Mouse (Mus musculus): Measurements from ENCODE around the gene Mlst8. TPM values are rescaled to one million over a fixed set of nuclear protein-coding genes. Genes with fewer than 3 reads are reported as not detected.
"Not testable (repeated sequence)": the region's sequence is repeated elsewhere in the genome, so short reads cannot be mapped to it uniquely, and the experiment has no call there.

The Mlst8 gene
- polyA plus RNA-seq, 1 experiment from 2014 or later: 20.9 TPM

DNA sequence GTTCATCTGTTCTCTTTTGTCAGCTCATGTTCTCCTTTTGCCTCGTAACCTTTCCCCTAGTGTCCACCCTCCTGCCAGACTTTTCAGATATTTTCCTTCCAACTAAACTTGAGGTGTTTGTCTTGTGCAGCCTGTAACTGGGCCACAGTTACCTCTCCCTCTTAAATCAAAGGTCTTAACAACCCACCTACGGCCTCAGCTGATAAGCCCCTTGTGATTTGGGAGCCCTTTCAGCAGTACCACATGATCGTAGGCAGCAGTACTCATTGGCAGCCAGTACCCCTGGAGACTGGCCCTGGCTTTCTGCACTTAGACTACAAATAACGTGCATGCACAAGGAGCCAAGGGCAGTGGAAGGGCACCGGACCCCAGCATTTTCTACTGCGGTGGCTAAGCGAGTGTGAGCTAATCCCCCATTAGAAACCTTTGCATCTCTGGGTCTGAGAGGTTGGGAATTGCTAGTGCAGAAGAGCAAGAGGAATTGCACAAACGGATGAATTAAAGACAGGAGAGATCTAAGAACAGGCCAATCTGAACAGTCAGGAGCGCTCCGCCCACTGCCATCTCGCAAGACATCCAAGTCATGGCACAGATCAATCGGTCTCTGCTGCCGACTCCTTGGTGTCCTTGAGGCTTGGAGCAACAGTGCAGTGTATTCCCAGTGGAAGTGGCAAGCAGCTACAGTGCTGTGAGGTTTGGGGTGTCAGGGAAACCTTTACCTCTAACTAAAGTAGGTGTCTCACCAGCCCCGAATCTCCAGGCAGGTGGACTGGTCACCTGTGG lies 49.5 kb downstream of the Mlst8 start:
- H3K4me1 ChIP-seq (ENCODE audit: control insufficient read depth, insufficient read depth, low read length): peaks cover 11% of the 10 kb centered on the region; the same call in 1 of the 2 replicates
- 70% methylated on average over 14 of the region's 14 CpGs for WGBS (ENCODE audit: insufficient replicate concordance)
- no peaks in the 10 kb centered on the region for H3K27me3 ChIP-seq (ENCODE audit: control insufficient read depth, insufficient read depth, low read length)
- H3K9me3 ChIP-seq (replicated peaks; ENCODE audit: control insufficient read depth, low read length): no peaks in the 10 kb centered on the region
- H3K27ac ChIP-seq (ENCODE audit: low read depth, low read length): peak overlapping the region; percentile 63
- ATAC-seq (replicated peaks; ENCODE audit: insufficient number of reproducible peaks, low FRiP score, low TSS enrichment): no peak
- no peak overlapping the region; the same call in 1 of the 2 replicates for H3K4me3 ChIP-seq (ENCODE audit: low read depth, low read length)
- peak overlapping the region; percentile 42 for H3K4me2 ChIP-seq
- H3K36me3 ChIP-seq (ENCODE audit: control insufficient read depth, insufficient read depth, low read length): peaks cover 12% of the 10 kb centered on the region; the same call in 1 of the 2 replicates
- H3K9ac ChIP-seq (ENCODE audit: low read depth, low read length): peak overlapping the region; percentile 56

DNA sequence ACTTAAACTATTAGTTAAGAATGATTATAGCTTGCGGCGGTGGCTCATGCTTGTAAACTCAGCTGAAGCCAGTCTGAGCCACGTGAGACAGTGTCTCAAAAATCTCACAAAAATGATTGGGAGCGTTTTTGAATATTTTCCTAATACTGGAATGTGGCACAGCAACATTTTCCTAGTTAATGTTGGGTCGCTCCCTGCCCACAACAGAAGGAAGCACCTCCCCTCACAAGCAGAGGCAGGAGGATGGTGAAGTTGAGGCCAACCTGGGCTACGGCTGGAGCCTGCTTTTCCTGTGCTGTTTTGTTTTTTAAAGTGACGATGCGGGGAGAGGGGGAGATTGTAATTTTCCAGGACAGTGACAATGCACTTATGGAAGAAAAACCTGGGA lies 51.7 kb downstream of the Mlst8 start:
- no peak for ATAC-seq (replicated peaks; ENCODE audit: insufficient number of reproducible peaks, low FRiP score, low TSS enrichment)
- Histone ChIP-seq H3K27me3 (ENCODE audit: control insufficient read depth, insufficient read depth, low read length) (no peaks in the 10 kb centered on the region), H3K4me1 (ENCODE audit: control insufficient read depth, insufficient read depth, low read length) (peaks cover 11% of the 10 kb centered on the region; the same call in 1 of the 2 replicates), H3K9me3 (replicated peaks; ENCODE audit: control insufficient read depth, low read length) (no peaks in the 10 kb centered on the region), H3K27ac (ENCODE audit: low read depth, low read length) (peak overlapping the region; percentile 97), H3K36me3 (ENCODE audit: control insufficient read depth, insufficient read depth, low read length) (peaks cover 21% of the 10 kb centered on the region), H3K4me3 (ENCODE audit: low read depth, low read length) (peak overlapping the region; percentile 87), H3K9ac (ENCODE audit: low read depth, low read length) (peak overlapping the region; percentile 95), H3K4me2 (peak overlapping the region; percentile 71)
- WGBS (ENCODE audit: insufficient replicate concordance): 5% methylated on average over 8 of the region's 8 CpGs

DNA sequence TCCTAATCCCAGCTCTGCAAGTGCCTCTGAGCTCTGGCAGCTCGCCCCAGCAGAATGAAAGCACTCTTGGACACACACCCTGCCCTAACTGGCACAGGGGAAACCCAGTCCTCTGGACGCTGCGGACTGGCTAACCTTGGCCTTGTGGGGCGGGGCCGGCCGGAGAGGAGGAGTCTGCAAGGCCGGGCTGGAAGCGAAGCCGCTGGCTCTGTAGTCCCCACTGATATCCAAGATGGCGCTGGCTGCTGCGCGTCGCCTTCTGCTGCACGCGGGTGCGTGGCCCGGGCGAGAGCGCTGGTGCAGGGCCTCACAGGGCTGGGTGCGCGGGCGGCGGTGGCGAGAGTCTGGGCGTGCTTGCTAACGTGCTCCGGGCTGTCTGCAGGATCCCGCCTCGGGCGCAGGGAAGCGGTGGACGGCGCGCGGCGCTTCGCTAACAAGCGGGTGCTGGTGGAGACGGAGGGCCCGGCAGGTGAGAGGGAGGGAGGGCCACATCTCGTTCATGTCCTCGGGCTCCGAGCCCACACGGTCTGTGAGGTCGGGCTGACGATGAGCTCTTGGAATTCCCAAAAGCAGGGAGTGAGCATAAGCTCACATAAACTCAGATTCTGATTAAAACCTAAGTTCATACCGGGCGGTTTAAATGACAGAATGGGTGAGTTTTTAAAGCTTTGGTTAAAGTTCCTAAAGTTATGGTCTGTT lies 52.3 kb downstream of the Mlst8 start, which contains the start of gene Eci1:
Eci1 (plus strand) TSS at position 171 of the 699 bp plus-strand sequence.
- Histone ChIP-seq H3K36me3 (ENCODE audit: control insufficient read depth, insufficient read depth, low read length) (peaks cover 24% of the 10 kb centered on the region), H3K4me2 (peak within 1 kb of the TSS; percentile 71), H3K27ac (ENCODE audit: low read depth, low read length) (peak within 1 kb of the TSS; percentile 97), H3K9ac (ENCODE audit: low read depth, low read length) (peak within 1 kb of the TSS; percentile 95), H3K9me3 (replicated peaks; ENCODE audit: control insufficient read depth, low read length) (no peaks in the 10 kb centered on the region), H3K4me1 (ENCODE audit: control insufficient read depth, insufficient read depth, low read length) (peaks cover 11% of the 10 kb centered on the region; the same call in 1 of the 2 replicates), H3K4me3 (ENCODE audit: low read depth, low read length) (peak within 1 kb of the TSS; percentile 87), H3K27me3 (ENCODE audit: control insufficient read depth, insufficient read depth, low read length) (no peaks in the 10 kb centered on the region)
- under 1% methylated on average over 48 of the region's 48 CpGs for WGBS (ENCODE audit: insufficient replicate concordance)
- ATAC-seq (replicated peaks; ENCODE audit: insufficient number of reproducible peaks, low FRiP score, low TSS enrichment): peak; percentile 96

DNA sequence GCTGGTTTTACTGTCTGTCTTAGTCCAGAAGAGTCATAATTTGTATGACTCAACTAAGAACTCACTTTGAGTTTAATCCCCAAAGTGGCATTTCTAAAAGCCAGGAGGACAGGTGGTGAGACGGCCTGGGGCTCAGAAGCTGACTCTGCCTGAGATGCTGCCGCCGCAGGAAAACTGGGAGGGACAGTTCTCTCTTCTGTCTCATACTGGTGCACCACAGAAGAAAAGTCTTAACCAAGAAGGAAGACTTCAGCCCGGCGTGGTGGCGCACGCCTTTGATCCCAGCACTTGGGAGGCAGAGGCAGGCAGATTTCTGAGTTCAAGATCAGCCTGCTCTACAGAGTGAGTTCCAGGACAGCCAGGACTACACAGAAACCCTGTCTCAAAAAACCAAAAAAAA lies 53.0 kb downstream of the Mlst8 start:
- Histone ChIP-seq H3K27ac (ENCODE audit: low read depth, low read length) (no peak overlapping the region), H3K9ac (ENCODE audit: low read depth, low read length) (no peak overlapping the region), H3K9me3 (replicated peaks; ENCODE audit: control insufficient read depth, low read length) (no peaks in the 10 kb centered on the region), H3K36me3 (ENCODE audit: control insufficient read depth, insufficient read depth, low read length) (peaks cover 29% of the 10 kb centered on the region), H3K27me3 (ENCODE audit: control insufficient read depth, insufficient read depth, low read length) (no peaks in the 10 kb centered on the region), H3K4me2 (peak overlapping the region; percentile 71), H3K4me3 (ENCODE audit: low read depth, low read length) (no peak overlapping the region; the same call in 1 of the 2 replicates), H3K4me1 (ENCODE audit: control insufficient read depth, insufficient read depth, low read length) (peaks cover 11% of the 10 kb centered on the region; the same call in 1 of the 2 replicates)
- ATAC-seq (replicated peaks; ENCODE audit: insufficient number of reproducible peaks, low FRiP score, low TSS enrichment): no peak
- WGBS (ENCODE audit: insufficient replicate concordance): 92% methylated on average over 7 of the region's 7 CpGs

DNA sequence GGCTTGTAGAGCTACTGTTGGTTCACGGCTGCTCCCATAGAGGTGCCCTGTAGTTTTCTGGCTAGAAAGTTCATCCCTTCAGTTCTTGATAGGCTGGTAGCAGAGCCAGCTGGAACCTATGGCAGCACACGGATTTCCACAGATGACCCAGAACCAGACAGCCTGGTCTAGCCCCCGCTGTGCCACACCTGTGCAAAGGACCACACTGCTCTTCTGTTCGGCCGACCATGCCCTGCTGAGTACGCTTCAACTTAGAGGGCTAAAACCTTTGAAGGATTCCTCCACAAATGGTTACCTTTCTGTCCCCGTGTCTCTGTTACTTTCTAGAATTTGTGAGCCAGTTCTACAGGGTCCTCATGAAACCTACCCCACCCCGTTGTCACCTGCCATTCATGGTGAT lies 53.6 kb downstream of the Mlst8 start:
- H3K4me3 ChIP-seq (ENCODE audit: low read depth, low read length); ATAC-seq (replicated peaks; ENCODE audit: insufficient number of reproducible peaks, low FRiP score, low TSS enrichment); H3K9ac ChIP-seq (ENCODE audit: low read depth, low read length); H3K9me3 ChIP-seq (replicated peaks; ENCODE audit: control insufficient read depth, low read length); H3K27me3 ChIP-seq (ENCODE audit: control insufficient read depth, insufficient read depth, low read length); H3K4me2 ChIP-seq; H3K27ac ChIP-seq (ENCODE audit: low read depth, low read length): not testable (repeated sequence)
- Histone ChIP-seq H3K36me3 (ENCODE audit: control insufficient read depth, insufficient read depth, low read length) (peaks cover 34% of the 10 kb centered on the region), H3K4me1 (ENCODE audit: control insufficient read depth, insufficient read depth, low read length) (peaks cover 11% of the 10 kb centered on the region; the same call in 1 of the 2 replicates)
- 86% methylated on average over 6 of the region's 8 CpGs for WGBS (ENCODE audit: insufficient replicate concordance)

DNA sequence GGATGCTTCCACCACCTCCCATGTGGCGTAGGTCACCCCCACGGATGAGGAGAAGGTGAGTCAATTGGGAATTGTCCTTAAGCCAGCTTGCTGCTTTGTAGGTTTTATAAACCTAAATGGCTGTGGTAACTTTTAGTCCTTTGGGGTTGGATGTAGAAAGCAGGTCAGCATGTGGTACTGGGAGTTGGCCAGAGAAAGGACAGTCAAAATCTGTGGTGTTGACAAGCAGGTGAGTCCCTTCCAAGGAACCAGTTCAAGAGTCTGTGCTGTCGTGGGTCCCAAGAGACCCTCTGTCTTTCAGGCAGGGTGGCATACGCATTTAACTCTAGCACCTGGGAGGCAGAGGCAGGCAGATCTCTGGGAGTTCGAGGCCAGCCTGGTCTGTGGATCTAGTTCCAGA lies 54.4 kb downstream of the Mlst8 start:
- Histone ChIP-seq H3K4me2 (no peak overlapping the region), H3K4me3 (ENCODE audit: low read depth, low read length) (no peak overlapping the region), H3K27me3 (ENCODE audit: control insufficient read depth, insufficient read depth, low read length) (no peaks in the 10 kb centered on the region), H3K9me3 (replicated peaks; ENCODE audit: control insufficient read depth, low read length) (no peaks in the 10 kb centered on the region), H3K9ac (ENCODE audit: low read depth, low read length) (no peak overlapping the region), H3K27ac (ENCODE audit: low read depth, low read length) (no peak overlapping the region), H3K36me3 (ENCODE audit: control insufficient read depth, insufficient read depth, low read length) (peaks cover 41% of the 10 kb centered on the region), H3K4me1 (ENCODE audit: control insufficient read depth, insufficient read depth, low read length) (peaks cover 5% of the 10 kb centered on the region; the same call in 1 of the 2 replicates)
- WGBS (ENCODE audit: insufficient replicate concordance): 90% methylated on average over 5 of the region's 5 CpGs
- no peak for ATAC-seq (replicated peaks; ENCODE audit: insufficient number of reproducible peaks, low FRiP score, low TSS enrichment)

Other genes starting within 250 kb of the Mlst8 start
- gene Ccnf, start 227.6 kb downstream of the Mlst8 start, polyA plus RNA-seq (2014; fragmentation: Nextera tagmentation; extraction: Ambion mirVana): 47.4 and 55.2 TPM in 2 replicates
- 0.06 TPM in 1 of 2 replicates, not detected in the other for gene Abca17, start 128.0 kb downstream of the Mlst8 start, polyA plus RNA-seq (2014; fragmentation: Nextera tagmentation; extraction: Ambion mirVana)
- gene Abca3, start 127.1 kb downstream of the Mlst8 start, polyA plus RNA-seq (2014; fragmentation: Nextera tagmentation; extraction: Ambion mirVana): 6.3 and 9.2 TPM in 2 replicates
- 262 and 267 TPM in 2 replicates for gene Rnps1, start 64.5 kb downstream of the Mlst8 start, polyA plus RNA-seq (2014; fragmentation: Nextera tagmentation; extraction: Ambion mirVana)
- gene Eci1, start 52.4 kb downstream of the Mlst8 start, polyA plus RNA-seq (2014; fragmentation: Nextera tagmentation; extraction: Ambion mirVana): 190 and 199 TPM in 2 replicates
- 0.86 and 1.6 TPM in 2 replicates for gene Dnase1l2, start 36.0 kb downstream of the Mlst8 start, polyA plus RNA-seq (2014; fragmentation: Nextera tagmentation; extraction: Ambion mirVana)
- 14.0 and 17.6 TPM in 2 replicates for gene E4f1, start 8.8 kb downstream of the Mlst8 start, polyA plus RNA-seq (2014; fragmentation: Nextera tagmentation; extraction: Ambion mirVana)
- 75.8 and 77.2 TPM in 2 replicates for gene Pgp, start 8.7 kb downstream of the Mlst8 start, polyA plus RNA-seq (2014; fragmentation: Nextera tagmentation; extraction: Ambion mirVana)
- 0.21 and 0.42 TPM in 2 replicates for gene Bricd5, start 5.2 kb downstream of the Mlst8 start, polyA plus RNA-seq (2014; fragmentation: Nextera tagmentation; extraction: Ambion mirVana)
- gene Caskin1, start 9.5 kb upstream of the Mlst8 start, polyA plus RNA-seq (2014; fragmentation: Nextera tagmentation; extraction: Ambion mirVana): 0.40 and 0.49 TPM in 2 replicates
- 72.3 and 80.1 TPM in 2 replicates for gene Traf7, start 48.9 kb upstream of the Mlst8 start, polyA plus RNA-seq (2014; fragmentation: Nextera tagmentation; extraction: Ambion mirVana)
- gene Rab26, start 55.1 kb upstream of the Mlst8 start, polyA plus RNA-seq (2014; fragmentation: Nextera tagmentation; extraction: Ambion mirVana): 1.1 and 1.9 TPM in 2 replicates
- gene Pkd1, start 70.8 kb upstream of the Mlst8 start, polyA plus RNA-seq (2014; fragmentation: Nextera tagmentation; extraction: Ambion mirVana): 8.9 and 9.2 TPM in 2 replicates
- gene Tsc2, start 153.6 kb upstream of the Mlst8 start, polyA plus RNA-seq (2014; fragmentation: Nextera tagmentation; extraction: Ambion mirVana): 46.7 and 50.6 TPM in 2 replicates
- 9.1 and 9.8 TPM in 2 replicates for gene Nthl1, start 153.6 kb upstream of the Mlst8 start, polyA plus RNA-seq (2014; fragmentation: Nextera tagmentation; extraction: Ambion mirVana)
- 52.7 and 58.0 TPM in 2 replicates for gene Slc9a3r2, start 171.2 kb upstream of the Mlst8 start, polyA plus RNA-seq (2014; fragmentation: Nextera tagmentation; extraction: Ambion mirVana)
- not detected in 2 replicates for gene Npw, start 179.4 kb upstream of the Mlst8 start, polyA plus RNA-seq (2014; fragmentation: Nextera tagmentation; extraction: Ambion mirVana)
- gene Zfp598, start 190.6 kb upstream of the Mlst8 start, polyA plus RNA-seq (2014; fragmentation: Nextera tagmentation; extraction: Ambion mirVana): 19.7 and 22.0 TPM in 2 replicates
- 0.39 and 0.65 TPM in 2 replicates for gene Syngr3, start 210.9 kb upstream of the Mlst8 start, polyA plus RNA-seq (2014; fragmentation: Nextera tagmentation; extraction: Ambion mirVana)
- 36.7 and 39.0 TPM in 2 replicates for gene Gfer, start 217.1 kb upstream of the Mlst8 start, polyA plus RNA-seq (2014; fragmentation: Nextera tagmentation; extraction: Ambion mirVana)
- gene Noxo1, start 217.2 kb upstream of the Mlst8 start, polyA plus RNA-seq (2014; fragmentation: Nextera tagmentation; extraction: Ambion mirVana): 0.49 and 1.1 TPM in 2 replicates
- 50.9 and 54.8 TPM in 2 replicates for gene Tbl3, start 228.6 kb upstream of the Mlst8 start, polyA plus RNA-seq (2014; fragmentation: Nextera tagmentation; extraction: Ambion mirVana)
- not detected in 2 replicates for gene Rnf151, start 239.0 kb upstream of the Mlst8 start, polyA plus RNA-seq (2014; fragmentation: Nextera tagmentation; extraction: Ambion mirVana)
- gene Rps2, start 239.0 kb upstream of the Mlst8 start, polyA plus RNA-seq (2014; fragmentation: Nextera tagmentation; extraction: Ambion mirVana): 1,091 and 1,195 TPM in 2 replicates
- gene Ndufb10, start 245.4 kb upstream of the Mlst8 start, polyA plus RNA-seq (2014; fragmentation: Nextera tagmentation; extraction: Ambion mirVana): 373 and 401 TPM in 2 replicates
- gene Rpl3l, start 248.7 kb upstream of the Mlst8 start, polyA plus RNA-seq (2014; fragmentation: Nextera tagmentation; extraction: Ambion mirVana): 0.40 and 0.44 TPM in 2 replicates